Mouse (Mus musculus): ENCODE data around the gene Zdhhc1.

- TF ChIP-seq CTCF (IDR thresholded peaks at IDR 0.05) (no peak), EP300 (IDR thresholded peaks at IDR 0.05) (no peak)
Observed at GRCm38 (mm10) chr8:105537011-105537677, 40.4 kb upstream of the Zdhhc1 start.
